Mouse (Mus musculus) stomach, embryonic 16.5 days (tissue): ENCODE measurements around the gene Lhb. TPM values are rescaled to one million over a fixed set of nuclear protein-coding genes. Genes with fewer than 3 reads are reported as not detected.
A peak's percentile ranks its signal among the peaks of the same experiment; 100 is the strongest.
"Not testable (repeated sequence)": the region's sequence is repeated elsewhere in the genome, so short reads cannot be mapped to it uniquely, and the experiment has no call there.

ENCODE experiments used
- ATAC-seq: fragments of 200-750 bp; cut with Nextera tagmentation; 2 replicates; pipeline ENCODE4 v1.8.0; 2017; ENCODE audit warnings: moderate number of reproducible peaks, moderate TSS enrichment; ENCODE audit not compliant: insufficient read depth, low FRiP score
- H3K27ac ChIP-seq: fragments of 300-500 bp; sonication (generic); 2 replicates; pipeline ENCODE4 v1.5.1; 2014; ENCODE audit warnings: low read length
- H3K27me3 ChIP-seq: fragments of 300-500 bp; sonication (generic); 2 replicates; pipeline ENCODE4 v1.6.1; 2014; ENCODE audit warnings: low read length, control low read depth, mixed read lengths; ENCODE audit not compliant: control insufficient read depth, insufficient read depth
- H3K36me3 ChIP-seq: fragments of 300-500 bp; sonication (generic); 2 replicates; pipeline ENCODE4 v1.6.1; 2014; ENCODE audit warnings: low read length; ENCODE audit not compliant: control insufficient read depth, insufficient read depth
- H3K4me1 ChIP-seq: fragments of 300-500 bp; sonication (generic); 2 replicates; pipeline ENCODE4 v1.6.1; 2014; ENCODE audit warnings: low read length, control low read depth, mixed read lengths; ENCODE audit not compliant: control insufficient read depth, insufficient read depth
- H3K4me2 ChIP-seq: fragments of 300-500 bp; sonication (generic); 2 replicates; pipeline ENCODE4 v1.6.1; 2014; ENCODE audit warnings: low read depth, low read length, mixed read lengths
- H3K4me3 ChIP-seq: fragments of 300-500 bp; sonication (generic); replicated peaks from 2 replicates; pipeline ENCODE4 v1.5.1; 2014; ENCODE audit warnings: mild to moderate bottlenecking, low read length
- H3K9ac ChIP-seq: fragments of 300-500 bp; sonication (generic); 2 replicates; pipeline ENCODE4 v1.6.1; 2014; ENCODE audit warnings: low read length
- H3K9me3 ChIP-seq: fragments of 300-500 bp; sonication (generic); replicated peaks from 2 replicates; pipeline ENCODE4 v1.6.1; 2016; ENCODE audit warnings: low read length, control low read depth; ENCODE audit not compliant: control insufficient read depth
- WGBS: fragments of 180-500 bp; shearing (Covaris S2); extraction: QIAGEN DNeasy Blood & Tissue Kit; methylation state at CpG from one replicate; pipeline ENCODE4 v1.1.7; 2014; 5-methylcytosine and 5-hydroxymethylcytosine counted together
- polyA plus RNA-seq: library from polyadenylated mRNA; unstranded; fragments of >200 nt; fragmentation: Nextera tagmentation; extraction: Ambion mirVana; gene quantifications from 2 replicates; pipeline ENCODE4 v1.2.1, GENCODE M21; 2015

Lhb gene
- polyA plus RNA-seq, 1 experiment from 2014 or later = not detected

- not testable (repeated sequence) for H3K9ac ChIP-seq, H3K27ac ChIP-seq, H3K4me2 ChIP-seq, H3K36me3 ChIP-seq, H3K9me3 ChIP-seq, H3K4me3 ChIP-seq, ATAC-seq, H3K27me3 ChIP-seq
- 77% methylated on average over 4 of the region's 4 CpGs for WGBS
- H3K4me1 ChIP-seq = peaks cover 34% of the 10 kb centered on the region
These were observed 42.2 kb downstream of the Lhb start for GRCm38 (mm10) chr7:45462868-45463267.

- Histone ChIP-seq H3K4me1 (peaks cover 29% of the 10 kb centered on the region), H3K4me3 (no peak overlapping the region), H3K4me2 (no peak overlapping the region), H3K9ac (no peak overlapping the region), H3K36me3 (peaks cover 5% of the 10 kb centered on the region; the same call in 1 of the 2 replicates), H3K27ac (no peak overlapping the region), H3K9me3 (no peaks in the 10 kb centered on the region), H3K27me3 (no peaks in the 10 kb centered on the region)
- 92% methylated on average over 7 of the region's 7 CpGs for WGBS
- ATAC-seq = no peak
These were observed 43.6 kb downstream of the Lhb start for GRCm38 (mm10) chr7:45463987-45464778.

GRCm38 (mm10) chr7:45465112-45465511, 44.5 kb downstream of the Lhb start:
- Histone ChIP-seq H3K27me3 (no peaks in the 10 kb centered on the region), H3K27ac (no peak overlapping the region), H3K36me3 (peaks cover 5% of the 10 kb centered on the region; the same call in 1 of the 2 replicates), H3K4me1 (peaks cover 27% of the 10 kb centered on the region), H3K9ac (no peak overlapping the region), H3K9me3 (no peaks in the 10 kb centered on the region), H3K4me3 (no peak overlapping the region), H3K4me2 (no peak overlapping the region)
- no peak for ATAC-seq
- WGBS = 91% methylated on average over 12 of the region's 12 CpGs

- Histone ChIP-seq H3K4me1 (peaks cover 23% of the 10 kb centered on the region), H3K27ac (no peak overlapping the region), H3K9ac (peak overlapping the region; percentile 88; the same call in 1 of the 2 replicates), H3K36me3 (peaks cover 5% of the 10 kb centered on the region; the same call in 1 of the 2 replicates), H3K27me3 (no peaks in the 10 kb centered on the region), H3K9me3 (no peaks in the 10 kb centered on the region), H3K4me3 (peak overlapping the region; percentile 82), H3K4me2 (peak overlapping the region; percentile 86)
- WGBS = 68% methylated on average over 9 of the region's 9 CpGs
- no peak for ATAC-seq
These were observed 44.9 kb downstream of the Lhb start for GRCm38 (mm10) chr7:45465549-45465948.

- H3K36me3 ChIP-seq = peaks cover 5% of the 10 kb centered on the region; the same call in 1 of the 2 replicates
- peak within 1 kb of the TSS; percentile 86 for H3K4me2 ChIP-seq
- H3K9ac ChIP-seq = peak within 1 kb of the TSS; percentile 88
- ATAC-seq = peak; percentile 82
- peaks cover 14% of the 10 kb centered on the region for H3K4me1 ChIP-seq
- peak within 1 kb of the TSS; percentile 82 for H3K4me3 ChIP-seq
- no peaks in the 10 kb centered on the region for H3K9me3 ChIP-seq
- H3K27me3 ChIP-seq = no peaks in the 10 kb centered on the region
- under 1% methylated on average over 57 of the region's 58 CpGs for WGBS
- peak within 1 kb of the TSS; percentile 4 for H3K27ac ChIP-seq
These were observed 45.9 kb downstream of the Lhb start, which contains the start of gene Bax for GRCm38 (mm10) chr7:45466283-45467089. Bax (minus strand) TSS chr7:45466898.

- WGBS = 30% methylated on average over 7 of the region's 7 CpGs
- H3K27ac ChIP-seq = no peak overlapping the region
- H3K9ac ChIP-seq = peak overlapping the region; percentile 46
- peak overlapping the region; percentile 82 for H3K4me3 ChIP-seq
- no peaks in the 10 kb centered on the region for H3K27me3 ChIP-seq
- peak overlapping the region; percentile 86 for H3K4me2 ChIP-seq
- peaks cover 9% of the 10 kb centered on the region for H3K4me1 ChIP-seq
- peaks cover 5% of the 10 kb centered on the region; the same call in 1 of the 2 replicates for H3K36me3 ChIP-seq
- peak; percentile 12; the same call in 1 of the 2 replicates for ATAC-seq
- no peaks in the 10 kb centered on the region for H3K9me3 ChIP-seq
These were observed 46.6 kb downstream of the Lhb start for GRCm38 (mm10) chr7:45467090-45467670.

GRCm38 (mm10) chr7:45470869-45471268, 50.2 kb downstream of the Lhb start:
- H3K9me3 ChIP-seq = no peaks in the 10 kb centered on the region
- H3K27me3 ChIP-seq = no peaks in the 10 kb centered on the region
- no peak for ATAC-seq
- no peak overlapping the region for H3K9ac ChIP-seq
- WGBS = 6% methylated on average over 3 of the region's 3 CpGs
- peaks cover 7% of the 10 kb centered on the region for H3K4me1 ChIP-seq
- H3K4me2 ChIP-seq = no peak overlapping the region
- no peaks in the 10 kb centered on the region for H3K36me3 ChIP-seq
- H3K27ac ChIP-seq = no peak overlapping the region
- H3K4me3 ChIP-seq = no peak overlapping the region
